Mouse (Mus musculus) forebrain, embryonic 16.5 days (tissue): ENCODE measurements around the gene Abcg8. TPM values are rescaled to one million over a fixed set of nuclear protein-coding genes. Genes with fewer than 3 reads are reported as not detected.

Source experiments
- ATAC-seq: fragments of 200-750 bp; cut with Nextera tagmentation; 2 replicates; pipeline ENCODE4 v1.8.0; 2017; ENCODE audit warnings: mild to moderate bottlenecking, moderate library complexity
- H3K27ac ChIP-seq: fragments of 300-500 bp; sonication (generic); 2 replicates; pipeline ENCODE4 v1.5.1; 2014; ENCODE audit warnings: low read length, control low read depth
- H3K27me3 ChIP-seq: fragments of 300-500 bp; sonication (generic); replicated peaks from 2 replicates; pipeline ENCODE4 v1.6.1; 2014; ENCODE audit warnings: low read length; ENCODE audit not compliant: control insufficient read depth, insufficient read depth
- H3K36me3 ChIP-seq: fragments of 300-500 bp; sonication (generic); 2 replicates; pipeline ENCODE4 v1.6.1; 2014; ENCODE audit not compliant: control insufficient read depth, insufficient read depth
- H3K4me1 ChIP-seq: fragments of 300-500 bp; sonication (generic); replicated peaks from 2 replicates; pipeline ENCODE4 v1.6.1; 2014; ENCODE audit warnings: low read length; ENCODE audit not compliant: control insufficient read depth, insufficient read depth
- H3K4me2 ChIP-seq: fragments of 300-500 bp; sonication (generic); 2 replicates; pipeline ENCODE4 v1.6.1; 2014; ENCODE audit warnings: mild to moderate bottlenecking, low read length, control low read depth
- H3K4me3 ChIP-seq: fragments of 300-500 bp; sonication (generic); replicated peaks from 2 replicates; pipeline ENCODE4 v1.5.1; 2014; ENCODE audit warnings: mild to moderate bottlenecking, low read length, control low read depth
- H3K9ac ChIP-seq: fragments of 300-500 bp; sonication (generic); replicated peaks from 2 replicates; pipeline ENCODE4 v1.6.1; 2014; ENCODE audit warnings: low read depth, low read length, control low read depth
- H3K9me3 ChIP-seq: fragments of 300-500 bp; sonication (generic); 2 replicates; pipeline ENCODE4 v1.6.1; 2016; ENCODE audit warnings: low read length; ENCODE audit not compliant: control insufficient read depth
- WGBS: fragments of 180-500 bp; shearing (Covaris S2); extraction: QIAGEN DNeasy Blood & Tissue Kit; methylation state at CpG from one replicate; pipeline ENCODE4 v1.1.7; 2014; 5-methylcytosine and 5-hydroxymethylcytosine counted together
- polyA plus RNA-seq: library from polyadenylated mRNA; unstranded; fragments of >200 nt; fragmentation: Nextera tagmentation; extraction: Ambion mirVana; gene quantifications from 2 replicates; pipeline ENCODE4 v1.2.1, GENCODE M21; 2015

Gene Abcg8
- polyA plus RNA-seq, 1 experiment from 2014 or later, result not detected

GRCm38 (mm10) chr17:84714930-84715329 is 38.8 kb downstream of the Abcg8 start:
- peak overlapping the region; percentile 20; the same call in 1 of the 2 replicates for H3K27ac ChIP-seq
- H3K9ac ChIP-seq, result no peak overlapping the region
- peaks cover 19% of the 10 kb centered on the region for H3K4me1 ChIP-seq
- H3K36me3 ChIP-seq, result peaks cover 2% of the 10 kb centered on the region; the same call in 1 of the 2 replicates
- no peak for ATAC-seq
- WGBS, result 43% methylated on average over 4 of the region's 4 CpGs
- no peaks in the 10 kb centered on the region for H3K27me3 ChIP-seq
- no peak overlapping the region for H3K4me3 ChIP-seq
- no peak overlapping the region for H3K4me2 ChIP-seq
- no peaks in the 10 kb centered on the region for H3K9me3 ChIP-seq

- ATAC-seq, result peak; percentile 63
- H3K4me2 ChIP-seq, result peak overlapping the region; percentile 9; the same call in 1 of the 2 replicates
- H3K4me1 ChIP-seq, result peaks cover 14% of the 10 kb centered on the region
- H3K36me3 ChIP-seq, result peaks cover 4% of the 10 kb centered on the region
- WGBS, result 29% methylated on average over 16 of the region's 16 CpGs
- peak overlapping the region; percentile 15; the same call in 1 of the 2 replicates for H3K27ac ChIP-seq
- no peak overlapping the region for H3K4me3 ChIP-seq
- no peak overlapping the region for H3K9ac ChIP-seq
- no peaks in the 10 kb centered on the region for H3K9me3 ChIP-seq
- no peaks in the 10 kb centered on the region for H3K27me3 ChIP-seq
Measured at GRCm38 (mm10) chr17:84716252-84716872, 40.3 kb downstream of the Abcg8 start.

DNA sequence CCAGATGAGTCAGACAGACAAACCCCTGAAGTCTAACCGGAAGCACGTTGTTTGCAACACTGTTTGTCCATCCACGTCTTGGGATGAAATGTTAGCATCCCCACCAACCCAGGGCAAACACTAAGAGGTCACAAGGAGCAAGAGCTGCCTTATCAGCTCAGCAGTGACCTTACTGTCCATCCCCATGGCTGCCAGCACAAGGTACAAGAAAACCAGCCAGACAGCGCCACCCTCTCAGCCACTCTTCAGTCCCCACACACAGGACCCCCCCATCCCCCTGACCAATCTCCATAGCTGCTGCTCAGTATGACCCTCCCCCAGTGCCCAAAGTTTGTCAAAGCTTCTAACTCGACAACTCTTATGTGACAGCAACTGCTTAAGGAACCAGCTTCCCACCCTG is 41.3 kb downstream of the Abcg8 start:
- peaks cover 14% of the 10 kb centered on the region for H3K4me1 ChIP-seq
- peaks cover 8% of the 10 kb centered on the region for H3K36me3 ChIP-seq
- no peak overlapping the region for H3K4me3 ChIP-seq
- 91% methylated on average over 5 of the region's 5 CpGs for WGBS
- no peak overlapping the region for H3K9ac ChIP-seq
- H3K27me3 ChIP-seq, result no peaks in the 10 kb centered on the region
- H3K9me3 ChIP-seq, result no peaks in the 10 kb centered on the region
- no peak overlapping the region for H3K27ac ChIP-seq
- ATAC-seq, result no peak
- H3K4me2 ChIP-seq, result no peak overlapping the region

DNA sequence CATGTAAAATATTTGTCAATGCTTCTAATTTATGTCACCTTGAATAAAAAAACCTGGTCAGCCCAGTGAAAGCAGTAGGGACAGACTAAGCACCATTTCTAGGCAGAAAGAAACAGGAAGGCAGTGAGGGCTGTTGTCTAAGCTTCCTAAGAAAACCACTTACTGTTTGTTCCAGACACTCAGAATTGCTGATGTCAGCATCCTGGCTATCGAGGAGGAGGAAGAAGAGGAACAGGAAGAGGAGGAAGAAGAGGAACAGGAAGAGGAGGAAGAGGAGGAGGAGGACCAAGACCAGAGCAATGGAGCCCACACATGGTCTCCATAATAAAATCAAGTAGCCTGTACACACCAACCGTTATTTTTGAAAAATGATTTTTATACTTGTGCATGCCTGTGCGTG is 43.0 kb downstream of the Abcg8 start:
- no peak for ATAC-seq
- Histone ChIP-seq H3K4me1 (peaks cover 9% of the 10 kb centered on the region), H3K9ac (no peak overlapping the region), H3K36me3 (peaks cover 8% of the 10 kb centered on the region), H3K9me3 (no peaks in the 10 kb centered on the region), H3K4me2 (no peak overlapping the region), H3K4me3 (no peak overlapping the region), H3K27me3 (no peaks in the 10 kb centered on the region), H3K27ac (no peak overlapping the region)
- 88% methylated on average over 3 of the region's 3 CpGs for WGBS

DNA sequence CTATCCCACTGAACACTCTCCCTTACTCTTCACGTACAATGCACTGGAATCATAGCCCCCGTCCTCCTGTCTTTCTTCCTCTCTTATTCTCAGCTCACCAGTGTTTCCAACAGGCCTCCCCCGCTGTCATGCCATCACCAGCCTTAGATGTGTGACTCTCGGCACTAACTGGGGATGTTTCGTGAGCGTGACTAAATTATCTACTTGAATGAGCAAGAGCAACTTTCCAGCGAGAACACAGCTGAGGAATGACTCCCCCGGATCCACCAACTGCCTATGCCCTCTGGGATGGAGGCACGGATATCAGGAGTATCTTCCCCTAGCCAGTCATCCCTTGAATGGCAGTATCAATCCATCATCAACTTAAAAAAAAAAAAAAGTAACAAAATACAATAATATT is 47.9 kb downstream of the Abcg8 start:
- Histone ChIP-seq H3K4me2 (no peak overlapping the region), H3K4me1 (no peaks in the 10 kb centered on the region), H3K36me3 (peaks cover 10% of the 10 kb centered on the region), H3K4me3 (no peak overlapping the region), H3K9ac (no peak overlapping the region), H3K27me3 (no peaks in the 10 kb centered on the region), H3K27ac (no peak overlapping the region), H3K9me3 (no peaks in the 10 kb centered on the region)
- no peak for ATAC-seq
- 71% methylated on average over 9 of the region's 9 CpGs for WGBS

DNA sequence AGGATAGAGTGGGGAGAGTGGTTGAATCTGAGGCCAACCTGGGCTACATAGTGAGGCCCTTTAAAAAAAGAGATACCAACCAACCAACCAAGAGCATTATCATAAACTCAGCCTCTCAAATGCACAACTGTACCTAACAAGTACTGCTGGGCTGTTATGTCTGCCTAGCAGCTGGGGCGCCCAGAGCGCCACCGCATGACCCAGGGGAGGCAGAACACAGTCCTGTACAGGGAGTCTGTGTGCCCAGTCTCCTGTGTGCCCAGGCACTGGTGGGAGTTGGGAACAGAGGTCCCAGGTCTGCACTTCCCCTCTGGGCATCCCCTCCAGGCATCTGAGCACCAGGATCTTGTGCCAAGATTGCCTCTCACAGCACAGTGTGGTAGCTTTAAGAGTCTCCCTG is 49.1 kb downstream of the Abcg8 start:
- ATAC-seq, result no peak
- Histone ChIP-seq H3K27me3 (no peaks in the 10 kb centered on the region), H3K9ac (no peak overlapping the region), H3K36me3 (peaks cover 10% of the 10 kb centered on the region), H3K27ac (no peak overlapping the region), H3K4me2 (no peak overlapping the region), H3K4me1 (no peaks in the 10 kb centered on the region), H3K4me3 (no peak overlapping the region), H3K9me3 (no peaks in the 10 kb centered on the region)
- 95% methylated on average over 3 of the region's 3 CpGs for WGBS

GRCm38 (mm10) chr17:84728201-84728911 is 52.3 kb downstream of the Abcg8 start:
- no peaks in the 10 kb centered on the region for H3K4me1 ChIP-seq
- WGBS, result 68% methylated on average over 1 of the region's 1 CpGs
- H3K4me2 ChIP-seq, result no peak overlapping the region
- no peaks in the 10 kb centered on the region for H3K27me3 ChIP-seq
- H3K9me3 ChIP-seq, result no peaks in the 10 kb centered on the region
- no peak overlapping the region for H3K4me3 ChIP-seq
- ATAC-seq, result no peak
- no peak overlapping the region for H3K27ac ChIP-seq
- peaks cover 6% of the 10 kb centered on the region for H3K36me3 ChIP-seq
- no peak overlapping the region for H3K9ac ChIP-seq

DNA sequence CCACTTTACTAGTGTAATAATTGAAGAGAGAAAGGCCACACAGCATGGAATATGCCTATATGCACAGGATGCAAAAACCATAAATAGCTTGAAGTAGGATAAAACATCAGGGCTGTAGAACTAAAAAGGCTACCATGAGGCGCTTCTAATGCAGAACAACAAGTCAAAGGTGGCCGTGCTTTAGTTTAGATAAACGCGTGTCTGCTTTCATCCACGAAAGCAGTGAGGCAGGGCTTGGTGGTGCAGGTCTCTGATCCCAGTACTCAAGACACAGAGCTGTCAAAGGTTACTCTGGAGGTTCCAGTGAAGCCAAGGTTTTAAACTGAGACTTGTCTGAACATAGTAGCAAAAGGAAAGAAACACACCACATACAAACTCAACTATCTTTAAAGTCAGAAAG is 53.0 kb downstream of the Abcg8 start:
- no peak overlapping the region for H3K9ac ChIP-seq
- 94% methylated on average over 5 of the region's 5 CpGs for WGBS
- no peak overlapping the region for H3K4me2 ChIP-seq
- no peak overlapping the region for H3K27ac ChIP-seq
- ATAC-seq, result no peak
- H3K4me3 ChIP-seq, result no peak overlapping the region
- H3K36me3 ChIP-seq, result peaks cover 6% of the 10 kb centered on the region
- no peaks in the 10 kb centered on the region for H3K27me3 ChIP-seq
- no peaks in the 10 kb centered on the region for H3K4me1 ChIP-seq
- H3K9me3 ChIP-seq, result no peaks in the 10 kb centered on the region

DNA sequence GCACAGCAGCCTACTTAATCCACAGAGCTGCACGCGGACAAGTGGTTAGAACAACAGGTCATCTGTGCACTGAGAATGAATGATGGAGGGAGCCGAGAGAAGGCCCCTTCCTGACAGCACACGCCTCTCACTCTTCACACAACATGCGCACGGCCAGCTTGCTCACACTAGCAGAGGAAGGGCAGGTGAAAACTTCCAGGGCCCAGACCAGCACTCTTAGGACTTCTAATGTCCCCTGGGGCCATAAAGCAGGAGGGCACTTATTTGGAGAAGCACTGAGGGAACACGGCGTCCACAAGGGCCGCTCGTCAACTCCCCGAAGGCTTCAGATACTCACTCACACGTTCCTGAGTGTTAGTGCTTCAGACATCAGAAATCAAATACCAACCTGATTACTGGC is 55.3 kb downstream of the Abcg8 start:
- Histone ChIP-seq H3K27ac (no peak overlapping the region), H3K36me3 (peaks cover 3% of the 10 kb centered on the region; the same call in 1 of the 2 replicates), H3K9me3 (no peaks in the 10 kb centered on the region), H3K4me2 (no peak overlapping the region), H3K27me3 (no peaks in the 10 kb centered on the region), H3K4me3 (no peak overlapping the region), H3K9ac (no peak overlapping the region), H3K4me1 (no peaks in the 10 kb centered on the region)
- WGBS, result 91% methylated on average over 12 of the region's 12 CpGs
- no peak for ATAC-seq
